Mouse (Mus musculus): ENCODE data around the gene Auts2. TPM values are rescaled to one million over a fixed set of nuclear protein-coding genes. Genes with fewer than 3 reads are reported as not detected.

Auts2 gene
- total RNA-seq, 1 experiment: 9.9 TPM

DNA sequence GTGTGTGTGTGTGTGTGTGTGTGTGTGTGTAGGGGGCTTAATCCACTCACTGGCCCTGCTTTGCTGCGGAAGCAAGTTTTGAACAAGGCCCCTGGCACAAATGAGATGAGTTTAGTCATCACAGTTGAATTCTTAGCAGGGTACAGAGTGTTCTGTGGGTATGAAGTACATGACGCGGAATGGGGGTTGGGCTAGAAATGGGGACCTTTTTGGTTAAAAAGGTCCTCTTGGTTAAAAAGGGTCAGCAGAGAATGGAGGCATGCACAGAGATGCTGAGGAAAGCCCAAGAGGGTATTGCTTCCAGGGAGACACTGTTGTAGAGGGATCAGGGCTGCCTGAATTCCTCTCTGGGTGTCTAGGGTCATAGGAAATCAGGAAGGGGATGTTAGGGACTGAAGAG is 945.6 kb downstream of the Auts2 start:
- peaks cover 0 to 16% of the 10 kb centered on the region in 2 experiments; a peak in 2 of 4 replicates for H3K4me1 ChIP-seq (ENCODE audit: control insufficient read depth in 2 of 2, insufficient read depth in 2 of 2, low read length in 2 of 2, poor library complexity in 1 of 2)
- no peak overlapping the region for H3K4me3 ChIP-seq (ENCODE audit: insufficient read depth in 1 of 2, low read depth in 1 of 2, low read length in 2 of 2, poor library complexity in 1 of 2, severe bottlenecking in 1 of 2)
- no peak overlapping the region for H3K9ac ChIP-seq (ENCODE audit: insufficient read depth, low read depth, low read length, poor library complexity, severe bottlenecking)
- no peak overlapping the region for H3K27ac ChIP-seq (ENCODE audit: insufficient read depth, low read depth, low read length, poor library complexity, severe bottlenecking)
- no peaks in the 10 kb centered on the region for H3K36me3 ChIP-seq (ENCODE audit: control insufficient read depth, insufficient read depth, low read length, poor library complexity, severe bottlenecking)
- in situ Hi-C loops (cut with MboI; ENCODE audit: low sequenced_read_pairs in 2 of 2, unreplicated experiment in 2 of 2): no loop called here
- H3K9me3 ChIP-seq (ENCODE audit: control insufficient read depth, insufficient read depth, low read depth, low read length): no peaks in the 10 kb centered on the region
- TF ChIP-seq ZC3H11A (IDR thresholded peaks at IDR 0.05; ENCODE audit: borderline replicate concordance, low read depth, low read length): no peak
- TF ChIP-seq CHD2 (IDR thresholded peaks at IDR 0.05; ENCODE audit: low read depth, low read length): no peak
- TF ChIP-seq HCFC1 (IDR thresholded peaks at IDR 0.05; ENCODE audit: borderline replicate concordance, insufficient read depth, low read length): no peak
- TF ChIP-seq MAFK (IDR thresholded peaks at IDR 0.05; ENCODE audit: insufficient read depth, low read depth, low read length): no peak
- TF ChIP-seq ZNF384 (IDR thresholded peaks at IDR 0.05; ENCODE audit: low read depth, low read length): no peak
- no peak for DNase-seq (ENCODE audit: low read depth, low spot score)

DNA sequence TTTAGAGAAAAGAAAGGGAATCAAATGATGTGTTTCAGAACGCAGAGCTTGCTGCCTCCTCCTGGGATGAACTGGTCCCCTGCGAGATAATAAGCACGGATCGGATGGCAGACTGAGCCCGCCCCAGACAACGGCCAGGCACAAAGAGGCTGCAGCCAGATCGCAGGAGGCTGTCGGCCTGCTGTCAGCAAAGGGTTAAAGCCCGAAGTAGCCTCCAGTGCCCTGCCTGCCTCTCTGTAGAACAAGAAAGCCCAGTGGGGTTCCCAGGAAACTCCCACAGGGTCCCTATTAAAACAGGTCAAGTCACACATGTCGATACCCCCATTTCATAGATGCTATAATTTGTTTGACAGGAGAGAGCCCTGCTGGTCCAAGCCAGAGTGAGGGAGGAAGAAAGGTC is 946.6 kb downstream of the Auts2 start:
- H3K9ac ChIP-seq (ENCODE audit: insufficient read depth, low read depth, low read length, poor library complexity, severe bottlenecking): no peak overlapping the region
- no peaks in the 10 kb centered on the region for H3K36me3 ChIP-seq (ENCODE audit: control insufficient read depth, insufficient read depth, low read length, poor library complexity, severe bottlenecking)
- no peak for DNase-seq (ENCODE audit: low read depth, low spot score)
- TF ChIP-seq ZNF384 (IDR thresholded peaks at IDR 0.05; ENCODE audit: low read depth, low read length) (no peak), CHD2 (IDR thresholded peaks at IDR 0.05; ENCODE audit: low read depth, low read length) (no peak), MAFK (IDR thresholded peaks at IDR 0.05; ENCODE audit: insufficient read depth, low read depth, low read length) (no peak), ZC3H11A (IDR thresholded peaks at IDR 0.05; ENCODE audit: borderline replicate concordance, low read depth, low read length) (no peak), HCFC1 (IDR thresholded peaks at IDR 0.05; ENCODE audit: borderline replicate concordance, insufficient read depth, low read length) (no peak)
- H3K4me1 ChIP-seq (ENCODE audit: control insufficient read depth in 2 of 2, insufficient read depth in 2 of 2, low read length in 2 of 2, poor library complexity in 1 of 2): peaks cover 0 to 16% of the 10 kb centered on the region in 2 experiments; a peak in 2 of 4 replicates
- no peak overlapping the region for H3K4me3 ChIP-seq (ENCODE audit: insufficient read depth in 1 of 2, low read depth in 1 of 2, low read length in 2 of 2, poor library complexity in 1 of 2, severe bottlenecking in 1 of 2)
- no peak overlapping the region for H3K27ac ChIP-seq (ENCODE audit: insufficient read depth, low read depth, low read length, poor library complexity, severe bottlenecking)
- H3K9me3 ChIP-seq (ENCODE audit: control insufficient read depth, insufficient read depth, low read depth, low read length): no peaks in the 10 kb centered on the region
- in situ Hi-C loops (cut with MboI; ENCODE audit: low sequenced_read_pairs in 2 of 2, unreplicated experiment in 2 of 2): no loop called here

DNA sequence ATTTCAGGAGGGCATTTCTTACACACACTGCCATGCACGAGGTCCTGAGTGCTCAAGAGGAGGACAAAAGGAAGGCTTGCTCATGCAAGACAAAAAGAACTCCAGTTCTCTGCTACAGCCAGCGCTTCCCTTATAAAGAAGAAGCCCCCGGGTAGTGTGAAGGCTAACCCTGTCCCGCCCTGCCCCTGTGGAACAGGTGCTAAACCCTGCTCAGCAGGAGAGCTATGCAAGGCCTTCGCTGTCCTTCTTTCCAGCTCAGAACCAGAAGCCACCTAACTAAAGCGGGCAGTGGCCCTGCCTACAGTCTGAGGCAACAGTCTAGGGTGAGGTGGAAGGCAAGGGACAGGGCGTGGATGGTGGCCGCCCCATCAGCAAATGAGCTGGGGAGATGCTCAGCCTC is 947.4 kb downstream of the Auts2 start:
- Histone ChIP-seq H3K4me3 (ENCODE audit: insufficient read depth in 1 of 2, low read depth in 1 of 2, low read length in 2 of 2, poor library complexity in 1 of 2, severe bottlenecking in 1 of 2) (no peak overlapping the region), H3K9ac (ENCODE audit: insufficient read depth, low read depth, low read length, poor library complexity, severe bottlenecking) (no peak overlapping the region), H3K4me1 (ENCODE audit: control insufficient read depth in 2 of 2, insufficient read depth in 2 of 2, low read length in 2 of 2, poor library complexity in 1 of 2) (peaks cover 0 to 16% of the 10 kb centered on the region in 2 experiments; a peak in 2 of 4 replicates), H3K36me3 (ENCODE audit: control insufficient read depth, insufficient read depth, low read length, poor library complexity, severe bottlenecking) (no peaks in the 10 kb centered on the region), H3K9me3 (ENCODE audit: control insufficient read depth, insufficient read depth, low read depth, low read length) (no peaks in the 10 kb centered on the region), H3K27ac (ENCODE audit: insufficient read depth, low read depth, low read length, poor library complexity, severe bottlenecking) (no peak overlapping the region)
- TF ChIP-seq MAFK (IDR thresholded peaks at IDR 0.05; ENCODE audit: insufficient read depth, low read depth, low read length) (no peak), ZC3H11A (IDR thresholded peaks at IDR 0.05; ENCODE audit: borderline replicate concordance, low read depth, low read length) (no peak), HCFC1 (IDR thresholded peaks at IDR 0.05; ENCODE audit: borderline replicate concordance, insufficient read depth, low read length) (no peak), CHD2 (IDR thresholded peaks at IDR 0.05; ENCODE audit: low read depth, low read length) (no peak), ZNF384 (IDR thresholded peaks at IDR 0.05; ENCODE audit: low read depth, low read length) (no peak)
- no peak for DNase-seq (ENCODE audit: low read depth, low spot score)
- in situ Hi-C loops (cut with MboI; ENCODE audit: low sequenced_read_pairs in 2 of 2, unreplicated experiment in 2 of 2): no loop called here

DNA sequence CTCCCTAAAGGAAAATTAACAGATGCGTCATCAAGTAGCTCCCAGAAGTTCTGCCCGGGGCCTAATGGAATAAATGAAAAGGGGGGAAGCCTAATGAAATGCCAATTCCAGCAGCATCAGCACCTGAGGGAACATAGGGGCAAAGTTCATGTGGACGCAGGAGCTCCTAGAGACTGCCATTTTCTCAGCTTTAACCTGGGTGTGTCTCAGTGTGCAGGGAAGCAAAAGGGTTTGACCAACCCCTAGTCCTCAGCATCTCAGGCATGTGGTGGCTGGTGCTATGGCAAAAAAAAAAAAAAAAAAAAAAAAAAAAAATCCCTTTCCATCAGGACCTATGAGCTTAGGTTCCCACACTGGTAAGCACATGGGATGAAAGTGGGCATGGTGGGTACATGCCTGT is 948.5 kb downstream of the Auts2 start:
- H3K9me3 ChIP-seq (ENCODE audit: control insufficient read depth, insufficient read depth, low read depth, low read length): no peaks in the 10 kb centered on the region
- H3K4me3 ChIP-seq (ENCODE audit: insufficient read depth in 1 of 2, low read depth in 1 of 2, low read length in 2 of 2, poor library complexity in 1 of 2, severe bottlenecking in 1 of 2): no peak overlapping the region
- TF ChIP-seq HCFC1 (IDR thresholded peaks at IDR 0.05; ENCODE audit: borderline replicate concordance, insufficient read depth, low read length) (no peak), CHD2 (IDR thresholded peaks at IDR 0.05; ENCODE audit: low read depth, low read length) (no peak), ZNF384 (IDR thresholded peaks at IDR 0.05; ENCODE audit: low read depth, low read length) (peak; percentile 62), ZC3H11A (IDR thresholded peaks at IDR 0.05; ENCODE audit: borderline replicate concordance, low read depth, low read length) (no peak), MAFK (IDR thresholded peaks at IDR 0.05; ENCODE audit: insufficient read depth, low read depth, low read length) (no peak)
- no peak for DNase-seq (ENCODE audit: low read depth, low spot score)
- H3K36me3 ChIP-seq (ENCODE audit: control insufficient read depth, insufficient read depth, low read length, poor library complexity, severe bottlenecking): no peaks in the 10 kb centered on the region
- in situ Hi-C loops (cut with MboI; ENCODE audit: low sequenced_read_pairs in 2 of 2, unreplicated experiment in 2 of 2): no loop called here
- peaks cover 0 to 16% of the 10 kb centered on the region in 2 experiments; a peak in 2 of 4 replicates for H3K4me1 ChIP-seq (ENCODE audit: control insufficient read depth in 2 of 2, insufficient read depth in 2 of 2, low read length in 2 of 2, poor library complexity in 1 of 2)
- H3K27ac ChIP-seq (ENCODE audit: insufficient read depth, low read depth, low read length, poor library complexity, severe bottlenecking): no peak overlapping the region
- H3K9ac ChIP-seq (ENCODE audit: insufficient read depth, low read depth, low read length, poor library complexity, severe bottlenecking): no peak overlapping the region

- no peak for DNase-seq (ENCODE audit: low read depth, low spot score)
- in situ Hi-C loops (cut with MboI; ENCODE audit: low sequenced_read_pairs in 2 of 2, unreplicated experiment in 2 of 2): no loop called here
Measured at GRCm38 (mm10) chr5:131593261-131593660, 949.9 kb downstream of the Auts2 start.

More at GRCm38 (mm10) chr5:131593261-131593660, 949.9 kb downstream of the Auts2 start:
- peaks cover 0 to 16% of the 10 kb centered on the region in 2 experiments; a peak in 2 of 4 replicates for H3K4me1 ChIP-seq (ENCODE audit: control insufficient read depth in 2 of 2, insufficient read depth in 2 of 2, low read length in 2 of 2, poor library complexity in 1 of 2)
- no peak for TF ChIP-seq ZC3H11A (IDR thresholded peaks at IDR 0.05; ENCODE audit: borderline replicate concordance, low read depth, low read length)
- no peak for TF ChIP-seq HCFC1 (IDR thresholded peaks at IDR 0.05; ENCODE audit: borderline replicate concordance, insufficient read depth, low read length)
- no peak for TF ChIP-seq ZNF384 (IDR thresholded peaks at IDR 0.05; ENCODE audit: low read depth, low read length)
- TF ChIP-seq CHD2 (IDR thresholded peaks at IDR 0.05; ENCODE audit: low read depth, low read length): no peak
- no peak for TF ChIP-seq MAFK (IDR thresholded peaks at IDR 0.05; ENCODE audit: insufficient read depth, low read depth, low read length)
- H3K9me3 ChIP-seq (ENCODE audit: control insufficient read depth, insufficient read depth, low read depth, low read length): no peaks in the 10 kb centered on the region
- H3K36me3 ChIP-seq (ENCODE audit: control insufficient read depth, insufficient read depth, low read length, poor library complexity, severe bottlenecking): no peaks in the 10 kb centered on the region
- H3K9ac ChIP-seq (ENCODE audit: insufficient read depth, low read depth, low read length, poor library complexity, severe bottlenecking): no peak overlapping the region
- H3K27ac ChIP-seq (ENCODE audit: insufficient read depth, low read depth, low read length, poor library complexity, severe bottlenecking): no peak overlapping the region
- no peak overlapping the region for H3K4me3 ChIP-seq (ENCODE audit: insufficient read depth in 1 of 2, low read depth in 1 of 2, low read length in 2 of 2, poor library complexity in 1 of 2, severe bottlenecking in 1 of 2)
